Mouse (Mus musculus) midbrain, embryonic 13.5 days (tissue): ENCODE measurements around the gene Psmb11. TPM values are rescaled to one million over a fixed set of nuclear protein-coding genes. Genes with fewer than 3 reads are reported as not detected.

Experiments used
- ATAC-seq: fragments of 200-750 bp; cut with Nextera tagmentation; 2 replicates; pipeline ENCODE4 v1.8.0; 2017; ENCODE audit warnings: mild to moderate bottlenecking, moderate TSS enrichment, moderate library complexity
- H3K27ac ChIP-seq: fragments of 300-500 bp; sonication (generic); 2 replicates; pipeline ENCODE4 v1.5.1; 2015; ENCODE audit warnings: inconsistent platforms, mild to moderate bottlenecking, moderate library complexity
- H3K27me3 ChIP-seq: fragments of 300-500 bp; sonication (generic); 2 replicates; pipeline ENCODE4 v1.6.1; 2015; ENCODE audit warnings: mild to moderate bottlenecking, inconsistent platforms
- H3K36me3 ChIP-seq: fragments of 300-500 bp; sonication (generic); 2 replicates; pipeline ENCODE4 v1.6.1; 2015; ENCODE audit warnings: mild to moderate bottlenecking, inconsistent platforms
- H3K4me1 ChIP-seq: fragments of 300-500 bp; sonication (generic); replicated peaks from 2 replicates; pipeline ENCODE4 v1.6.1; 2015; ENCODE audit warnings: inconsistent platforms
- H3K4me2 ChIP-seq: fragments of 300-500 bp; sonication (generic); replicated peaks from 2 replicates; pipeline ENCODE4 v1.6.1; 2015; ENCODE audit warnings: moderate library complexity, mild to moderate bottlenecking, inconsistent platforms
- H3K4me3 ChIP-seq: fragments of 300-500 bp; sonication (generic); replicated peaks from 2 replicates; pipeline ENCODE4 v1.5.1; 2015; ENCODE audit warnings: mild to moderate bottlenecking, inconsistent platforms
- H3K9ac ChIP-seq: fragments of 300-500 bp; sonication (generic); replicated peaks from 2 replicates; pipeline ENCODE4 v1.6.1; 2015; ENCODE audit warnings: mild to moderate bottlenecking, inconsistent platforms
- H3K9me3 ChIP-seq: fragments of 300-500 bp; sonication (generic); 2 replicates; pipeline ENCODE4 v1.6.1; 2016; ENCODE audit warnings: mild to moderate bottlenecking, inconsistent platforms
- WGBS: fragments of 180-500 bp; shearing (Covaris S2); methylation state at CpG from one replicate; pipeline ENCODE4 v1.1.7; 2015; 5-methylcytosine and 5-hydroxymethylcytosine counted together
- polyA plus RNA-seq: library from polyadenylated mRNA; unstranded; fragments of >200 nt; fragmentation: Nextera tagmentation; extraction: Ambion mirVana; gene quantifications from 2 replicates; pipeline ENCODE4 v1.2.1, GENCODE M21; 2015

Psmb11 gene
- polyA plus RNA-seq, result 0.15 TPM in 1 of 2 replicates, not detected in the other

GRCm38 (mm10) chr14:54621133-54621532, at the start of gene Psmb11:
TSS of gene Psmb11 (plus strand) at chr14:54621433.
- WGBS, result 82% methylated on average over 1 of the region's 1 CpGs

GRCm38 (mm10) chr14:54572122-54572521, 49.1 kb upstream of the Psmb11 start:
- Histone ChIP-seq H3K4me2 (peak overlapping the region; percentile 82), H3K4me3 (no peak overlapping the region)
- 29% methylated on average over 4 of the region's 4 CpGs for WGBS

More at GRCm38 (mm10) chr14:54621133-54621532, at the start of gene Psmb11:
- Histone ChIP-seq H3K27ac (no peak within 1 kb of the TSS), H3K36me3 (peaks cover 4% of the 10 kb centered on the region; the same call in 1 of the 2 replicates), H3K9me3 (no peaks in the 10 kb centered on the region), H3K9ac (no peak within 1 kb of the TSS), H3K4me2 (no peak within 1 kb of the TSS), H3K27me3 (no peaks in the 10 kb centered on the region), H3K4me3 (no peak within 1 kb of the TSS), H3K4me1 (peaks cover 12% of the 10 kb centered on the region)
- ATAC-seq, result no peak

GRCm38 (mm10) chr14:54572790-54573736, 48.2 kb upstream of the Psmb11 start:
- no peaks in the 10 kb centered on the region for H3K9me3 ChIP-seq
- H3K4me1 ChIP-seq, result peaks cover 75% of the 10 kb centered on the region
- peaks cover 16% of the 10 kb centered on the region for H3K36me3 ChIP-seq
- peak; percentile 59 for ATAC-seq
- H3K4me3 ChIP-seq, result peak overlapping the region; percentile 65
- peak overlapping the region; percentile 82 for H3K4me2 ChIP-seq
- H3K9ac ChIP-seq, result peak overlapping the region; percentile 36; the same call in 1 of the 2 replicates
- H3K27ac ChIP-seq, result peak overlapping the region; percentile 73
- peaks cover 29% of the 10 kb centered on the region for H3K27me3 ChIP-seq
- WGBS, result 2% methylated on average over 14 of the region's 14 CpGs

More at GRCm38 (mm10) chr14:54572122-54572521, 49.1 kb upstream of the Psmb11 start:
- ATAC-seq, result no peak
- Histone ChIP-seq H3K9ac (0 out of 2 replicates have a peak overlapping the region, but pooled peaks have one; percentile 36), H3K36me3 (peaks cover 21% of the 10 kb centered on the region), H3K27ac (peak overlapping the region; percentile 46), H3K9me3 (no peaks in the 10 kb centered on the region), H3K27me3 (peaks cover 25% of the 10 kb centered on the region), H3K4me1 (peaks cover 68% of the 10 kb centered on the region)

DNA sequence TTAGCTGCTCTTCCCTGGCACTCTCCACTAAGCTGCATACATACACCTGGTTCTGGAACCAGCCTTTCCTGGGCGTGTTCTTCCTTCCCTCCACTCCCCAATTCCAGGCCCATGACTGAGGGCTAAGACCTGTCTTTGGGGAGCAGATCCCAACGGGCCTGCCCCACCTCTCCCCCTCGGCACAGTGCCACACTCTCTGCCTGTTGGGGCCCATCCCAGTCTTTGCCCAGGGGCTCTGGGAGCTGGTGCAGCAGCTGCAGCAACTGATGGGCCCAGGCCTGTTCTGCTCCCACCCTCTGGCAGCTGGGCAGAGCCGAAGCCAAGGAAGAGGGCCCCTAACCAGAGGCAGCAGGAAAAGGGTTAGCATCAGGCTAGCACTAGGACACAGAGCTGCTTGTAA, 47.0 kb upstream of the Psmb11 start:
- Histone ChIP-seq H3K36me3 (peaks cover 9% of the 10 kb centered on the region), H3K27me3 (peaks cover 29% of the 10 kb centered on the region), H3K9me3 (no peaks in the 10 kb centered on the region), H3K4me2 (peak overlapping the region; percentile 82), H3K9ac (peak overlapping the region; percentile 30; the same call in 1 of the 2 replicates), H3K4me1 (peaks cover 80% of the 10 kb centered on the region), H3K4me3 (peak overlapping the region; percentile 65), H3K27ac (no peak overlapping the region)
- no peak for ATAC-seq
- 5% methylated on average over 4 of the region's 4 CpGs for WGBS

DNA sequence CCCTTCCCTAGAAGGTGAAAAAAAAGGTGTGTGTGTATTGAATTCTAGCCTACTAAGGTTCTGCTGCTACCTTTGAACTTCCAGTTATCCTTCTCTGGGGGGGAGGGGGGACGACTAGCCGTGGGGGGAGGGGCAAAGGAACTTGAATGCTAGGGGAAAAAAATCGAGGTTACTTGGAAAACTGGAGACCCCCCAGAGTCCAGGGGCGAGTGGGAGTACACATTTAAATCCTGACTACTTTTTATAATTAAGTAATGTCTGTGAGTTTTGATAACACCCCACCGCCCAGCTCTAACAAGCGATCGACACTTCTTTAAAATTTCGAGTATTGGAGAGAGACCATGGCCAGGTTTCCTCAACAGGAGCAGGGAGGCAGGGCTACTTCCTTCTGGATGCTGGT, 46.2 kb upstream of the Psmb11 start:
- Histone ChIP-seq H3K27me3 (peaks cover 29% of the 10 kb centered on the region), H3K9ac (peak overlapping the region; percentile 72), H3K27ac (no peak overlapping the region), H3K4me3 (peak overlapping the region; percentile 65), H3K9me3 (no peaks in the 10 kb centered on the region), H3K4me1 (peaks cover 72% of the 10 kb centered on the region), H3K4me2 (peak overlapping the region; percentile 82), H3K36me3 (peaks cover 3% of the 10 kb centered on the region; the same call in 1 of the 2 replicates)
- WGBS, result 2% methylated on average over 8 of the region's 8 CpGs
- ATAC-seq, result no peak

DNA sequence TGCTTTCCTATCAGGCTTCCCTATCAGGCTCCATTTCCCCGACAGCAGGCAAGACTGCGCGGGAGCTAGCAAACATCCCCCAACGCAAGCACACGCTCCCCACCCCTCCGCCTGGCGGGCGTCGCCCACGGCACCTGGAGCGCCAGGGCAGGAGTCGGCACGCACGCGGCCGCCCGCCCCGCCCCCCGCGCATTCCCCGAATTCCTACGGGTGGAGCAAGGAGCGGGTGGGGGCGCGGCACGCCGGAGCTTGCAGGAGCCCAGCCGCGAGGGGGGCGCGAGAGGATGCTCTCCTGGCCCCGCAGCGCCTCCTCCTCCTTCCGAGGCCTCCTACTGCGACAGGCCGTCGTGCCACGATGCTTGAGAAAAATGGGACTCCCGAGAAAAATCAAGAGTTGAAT, 45.6 kb upstream of the Psmb11 start:
- no peak overlapping the region for H3K27ac ChIP-seq
- no peak for ATAC-seq

GRCm38 (mm10) chr14:54576241-54577088, 44.8 kb upstream of the Psmb11 start:
- H3K4me2 ChIP-seq, result peak overlapping the region; percentile 82
- H3K27ac ChIP-seq, result peak overlapping the region; percentile 71
- peak overlapping the region; percentile 65 for H3K4me3 ChIP-seq
- H3K27me3 ChIP-seq, result peaks cover 29% of the 10 kb centered on the region
- no peaks in the 10 kb centered on the region for H3K9me3 ChIP-seq
- peak overlapping the region; percentile 72 for H3K9ac ChIP-seq
- under 1% methylated on average over 84 of the region's 84 CpGs for WGBS
- ATAC-seq, result peak; percentile 3; the same call in 1 of the 2 replicates
- no peaks in the 10 kb centered on the region for H3K36me3 ChIP-seq
- H3K4me1 ChIP-seq, result peaks cover 69% of the 10 kb centered on the region

More for the DNA sequence above, 45.6 kb upstream of the Psmb11 start:
- Histone ChIP-seq H3K9me3 (no peaks in the 10 kb centered on the region), H3K4me2 (peak overlapping the region; percentile 82), H3K4me3 (peak overlapping the region; percentile 65), H3K4me1 (peaks cover 69% of the 10 kb centered on the region), H3K36me3 (0 out of 2 replicates have a peak, but pooled peaks cover 3% of the 10 kb centered on the region), H3K9ac (peak overlapping the region; percentile 72), H3K27me3 (peaks cover 29% of the 10 kb centered on the region)
- WGBS, result 0% methylated on average over 38 of the region's 39 CpGs

DNA sequence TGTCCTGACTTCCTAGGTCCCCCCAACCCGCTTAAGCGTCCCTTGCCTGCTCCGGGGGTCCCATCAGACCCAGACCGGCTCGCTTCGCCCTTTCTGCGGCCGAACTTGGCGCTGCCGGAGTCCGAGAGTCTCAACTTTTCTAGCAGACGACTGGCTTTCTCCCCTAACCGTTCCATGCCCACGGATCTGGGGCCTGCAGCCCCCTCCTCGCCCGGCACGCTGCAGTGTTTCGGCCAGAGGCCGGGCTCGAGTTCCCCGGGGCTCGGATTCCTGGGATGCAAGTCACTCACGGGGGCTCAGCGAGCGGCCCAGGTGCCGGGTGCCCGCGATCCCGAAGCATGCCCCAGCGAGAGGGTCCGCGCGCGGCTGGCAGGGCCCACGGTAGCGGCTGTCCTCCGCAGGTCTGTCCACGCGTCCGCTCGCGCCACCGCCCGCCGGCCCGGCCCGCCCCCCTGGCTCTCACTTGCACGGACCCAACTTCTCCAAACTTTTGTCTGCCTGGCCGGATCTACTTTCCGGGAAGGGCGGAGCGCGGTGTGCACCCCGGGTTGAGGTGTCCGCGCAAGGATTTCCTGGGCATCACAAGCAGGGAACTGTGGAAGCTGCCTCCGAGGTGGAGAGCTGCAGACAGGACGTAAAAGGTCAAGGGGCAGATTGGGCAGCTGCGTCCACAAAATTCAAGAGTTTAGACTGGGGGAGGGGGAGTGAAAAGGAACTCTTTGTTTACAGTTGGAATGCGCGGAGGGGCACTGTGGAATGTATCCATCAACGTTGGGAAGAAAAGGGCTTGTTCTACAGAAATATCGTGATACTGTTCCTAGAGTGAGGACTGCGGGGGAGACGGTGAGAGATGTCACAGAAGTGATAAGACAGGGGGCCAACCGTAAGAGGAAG, 43.9 kb upstream of the Psmb11 start, which contains the start of gene Ajuba:
TSS of gene Ajuba (minus strand) at position 470 of the 894 bp plus-strand sequence.
- peak; percentile 48 for ATAC-seq
- Histone ChIP-seq H3K27me3 (peaks cover 29% of the 10 kb centered on the region), H3K9me3 (no peaks in the 10 kb centered on the region), H3K36me3 (no peaks in the 10 kb centered on the region), H3K4me2 (peak within 1 kb of the TSS; percentile 82), H3K4me1 (peaks cover 61% of the 10 kb centered on the region), H3K9ac (peak within 1 kb of the TSS; percentile 72), H3K27ac (peak within 1 kb of the TSS; percentile 71), H3K4me3 (peak within 1 kb of the TSS; percentile 65)
- under 1% methylated on average over 66 of the region's 66 CpGs for WGBS

- Histone ChIP-seq H3K27ac (peak overlapping the region; percentile 71), H3K4me2 (peak overlapping the region; percentile 82), H3K9me3 (no peaks in the 10 kb centered on the region), H3K36me3 (peaks cover 6% of the 10 kb centered on the region), H3K9ac (peak overlapping the region; percentile 72), H3K4me1 (peaks cover 54% of the 10 kb centered on the region), H3K4me3 (peak overlapping the region; percentile 65), H3K27me3 (peaks cover 29% of the 10 kb centered on the region)
- ATAC-seq, result 0 out of 2 replicates have a peak, but pooled peaks have one; percentile 6
- 1% methylated on average over 10 of the region's 10 CpGs for WGBS
Observed at GRCm38 (mm10) chr14:54578063-54578462, 43.2 kb upstream of the Psmb11 start.

- H3K27me3 ChIP-seq, result peaks cover 18% of the 10 kb centered on the region
- H3K27ac ChIP-seq, result no peak overlapping the region
- WGBS, result 88% methylated on average over 7 of the region's 7 CpGs
- no peaks in the 10 kb centered on the region for H3K9me3 ChIP-seq
- H3K36me3 ChIP-seq, result peaks cover 15% of the 10 kb centered on the region
- no peak overlapping the region for H3K4me2 ChIP-seq
- H3K4me1 ChIP-seq, result peaks cover 38% of the 10 kb centered on the region
- H3K4me3 ChIP-seq, result no peak overlapping the region
- ATAC-seq, result no peak
- no peak overlapping the region for H3K9ac ChIP-seq
Observed at GRCm38 (mm10) chr14:54579638-54580037, 41.6 kb upstream of the Psmb11 start.
